Mouse (Mus musculus) frontal cortex, postnatal 36 days (tissue): ENCODE measurements around the gene Traf3ip2.

ENCODE experiments used
- DNase-seq, 2 experiments: peaks; one replicate each; pipeline ENCODE4 v3.0.0; 2022; ENCODE audit warnings: low spot score in 2 of 2

Traf3ip2 gene

GRCm38 (mm10) chr10:39600115-39600514 is 12.6 kb upstream of the Traf3ip2 start:
- no peak for DNase-seq

- DNase-seq, result no peak
These were observed 11.7 kb upstream of the Traf3ip2 start for GRCm38 (mm10) chr10:39601068-39601467.

- no peak for DNase-seq
These were observed 6.3 kb upstream of the Traf3ip2 start for GRCm38 (mm10) chr10:39606434-39606833.

GRCm38 (mm10) chr10:39611234-39611633 is 1.5 kb upstream of the Traf3ip2 start:
- no peak for DNase-seq

- DNase-seq, result no peak
These were observed 603 bp upstream of the Traf3ip2 start for GRCm38 (mm10) chr10:39612131-39612530.

GRCm38 (mm10) chr10:39612989-39613831 is 476 bp downstream of the Traf3ip2 start:
- DNase-seq, result no peak

GRCm38 (mm10) chr10:39613973-39614372 is 1.2 kb downstream of the Traf3ip2 start:
- no peak for DNase-seq

- DNase-seq, result no peak
These were observed 1.9 kb downstream of the Traf3ip2 start for GRCm38 (mm10) chr10:39614676-39615075.

- DNase-seq, result no peak
These were observed 2.9 kb downstream of the Traf3ip2 start for GRCm38 (mm10) chr10:39615531-39616229.

GRCm38 (mm10) chr10:39616230-39616590 is 3.5 kb downstream of the Traf3ip2 start:
- DNase-seq, result no peak

GRCm38 (mm10) chr10:39616626-39617025 is 3.9 kb downstream of the Traf3ip2 start:
- no peak for DNase-seq

GRCm38 (mm10) chr10:39618431-39618830 is 5.7 kb downstream of the Traf3ip2 start:
- no peak for DNase-seq

GRCm38 (mm10) chr10:39620626-39621025 is 7.9 kb downstream of the Traf3ip2 start:
- DNase-seq, result no peak

- DNase-seq, result no peak
These were observed 11.1 kb downstream of the Traf3ip2 start for GRCm38 (mm10) chr10:39623806-39624205.

- DNase-seq, result no peak
These were observed 12.3 kb downstream of the Traf3ip2 start for GRCm38 (mm10) chr10:39624837-39625625.

- no peak for DNase-seq
These were observed 13.0 kb downstream of the Traf3ip2 start for GRCm38 (mm10) chr10:39625626-39626260.

GRCm38 (mm10) chr10:39626376-39626775 is 13.6 kb downstream of the Traf3ip2 start:
- DNase-seq, result no peak

GRCm38 (mm10) chr10:39628799-39629517 is 16.2 kb downstream of the Traf3ip2 start:
- no peak for DNase-seq

- DNase-seq, result peak; percentile 72 to 90
These were observed 17.2 kb downstream of the Traf3ip2 start for GRCm38 (mm10) chr10:39629746-39630552.

GRCm38 (mm10) chr10:39630811-39631210 is 18.1 kb downstream of the Traf3ip2 start:
- DNase-seq, result no peak
